Mouse (Mus musculus): ENCODE results near the gene Sorcs2.

DNA sequence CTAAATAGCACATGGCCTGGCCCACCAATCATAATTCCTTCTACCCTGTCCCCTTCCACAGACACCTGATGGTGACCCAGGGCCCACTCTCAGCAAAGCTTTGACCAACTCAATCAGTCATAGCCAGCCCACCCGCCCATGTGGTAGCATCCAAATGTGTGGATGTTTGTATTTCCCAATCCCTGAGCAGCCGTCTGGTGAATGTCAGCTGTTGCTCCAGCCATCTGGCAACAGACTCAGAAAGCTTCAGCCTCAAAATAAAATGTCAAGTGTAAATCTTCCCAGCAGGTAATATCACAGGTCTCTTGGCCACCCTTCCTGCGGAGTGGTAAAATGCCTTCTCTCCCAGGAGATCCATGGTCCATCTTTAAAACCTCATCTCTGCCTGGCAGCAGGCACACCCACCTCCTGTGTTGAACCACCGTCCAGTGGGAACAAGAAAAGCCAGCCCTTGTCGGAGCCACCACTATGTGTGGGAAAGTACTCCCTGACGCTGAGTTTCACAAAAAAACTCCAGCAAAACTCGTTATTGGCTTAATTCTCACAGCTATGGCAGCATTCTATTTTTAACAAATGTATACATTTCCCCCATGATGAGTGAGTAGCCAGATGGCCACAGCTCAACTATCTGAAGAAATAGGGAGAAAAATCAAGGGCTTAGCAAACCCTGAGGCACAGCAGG, 93.5 kb downstream of the Sorcs2 start:
- no peak for TF ChIP-seq POLR2A (IDR thresholded peaks at IDR 0.05; ENCODE audit: low read depth, low read length)
- no peak for TF ChIP-seq MAFK (IDR thresholded peaks at IDR 0.05; ENCODE audit: insufficient replicate concordance, low read length)
- no peak for TF ChIP-seq USF1 (IDR thresholded peaks at IDR 0.05; ENCODE audit: low read depth, low read length)
- no peak for TF ChIP-seq HCFC1 (IDR thresholded peaks at IDR 0.05; ENCODE audit: low read depth, low read length)
- TF ChIP-seq CTCF (conservative IDR thresholded peaks at IDR 0.05 in 1 of 2, IDR thresholded peaks at IDR 0.05 in 1 of 2; ENCODE audit: low read depth in 2 of 2, low read length in 2 of 2): no peak
- TF ChIP-seq CHD1 (IDR thresholded peaks at IDR 0.05; ENCODE audit: low read depth, low read length): no peak
- TF ChIP-seq E2F4 (IDR thresholded peaks at IDR 0.05; ENCODE audit: insufficient replicate concordance, low read depth, low read length): no peak
- no peak for TF ChIP-seq MEF2A (IDR thresholded peaks at IDR 0.05; ENCODE audit: borderline replicate concordance, low read depth, low read length)
- no peak for TF ChIP-seq TCF12 (IDR thresholded peaks at IDR 0.05; ENCODE audit: low read depth, low read length)
- TF ChIP-seq GABPA (IDR thresholded peaks at IDR 0.05; ENCODE audit: insufficient replicate concordance, low read depth, low read length): no peak
- no peak for TF ChIP-seq EP300 (IDR thresholded peaks at IDR 0.05; ENCODE audit: low read length)
- TF ChIP-seq ZNF384 (IDR thresholded peaks at IDR 0.05; ENCODE audit: low read depth, low read length): no peak
- no peak for TF ChIP-seq KAT2A (IDR thresholded peaks at IDR 0.05; ENCODE audit: insufficient replicate concordance, low read length)

All from CH12.LX (cell line).